Mouse (Mus musculus) CH12F3 (cell line): ENCODE measurements around the gene Gm20388.

ENCODE experiments used
- in situ Hi-C: fragments of 300-500 bp; cut with MboI; formaldehyde crosslinking; loops from 2 replicates; pipeline ENCODE4 v1.14.3; 2020; ENCODE audit warnings: low sequenced_read_pairs

The Gm20388 gene

GRCm38 (mm10) chr8:122217456-122218177 lies 2307.0 kb downstream of the Gm20388 start:
- in situ Hi-C loops, result no loop called here

GRCm38 (mm10) chr8:122223976-122224649 lies 2313.5 kb downstream of the Gm20388 start:
- in situ Hi-C loops, result no loop called here

- in situ Hi-C loops, result no loop called here
Measured at GRCm38 (mm10) chr8:122224650-122225022, 2314.0 kb downstream of the Gm20388 start.

GRCm38 (mm10) chr8:122225446-122225845 lies 2314.8 kb downstream of the Gm20388 start:
- in situ Hi-C loops, result no loop called here

- in situ Hi-C loops, result no loop called here
Measured at GRCm38 (mm10) chr8:122227345-122227744, 2316.7 kb downstream of the Gm20388 start.

GRCm38 (mm10) chr8:122228792-122229575 lies 2318.3 kb downstream of the Gm20388 start:
- in situ Hi-C loops, result no loop called here

GRCm38 (mm10) chr8:122229819-122230711 lies 2319.4 kb downstream of the Gm20388 start:
- in situ Hi-C loops, result no loop called here

- in situ Hi-C loops, result no loop called here
Measured at GRCm38 (mm10) chr8:122230712-122231337, 2320.2 kb downstream of the Gm20388 start.

- in situ Hi-C loops, result no loop called here
Measured at GRCm38 (mm10) chr8:122234055-122234454, 2323.4 kb downstream of the Gm20388 start.

- in situ Hi-C loops, result no loop called here
Measured at GRCm38 (mm10) chr8:122236521-122236920, 2325.9 kb downstream of the Gm20388 start.

- in situ Hi-C loops, result no loop called here
Measured at GRCm38 (mm10) chr8:122238225-122238624, 2327.6 kb downstream of the Gm20388 start.

- in situ Hi-C loops, result no loop called here
Measured at GRCm38 (mm10) chr8:122238731-122239130, 2328.1 kb downstream of the Gm20388 start.

- in situ Hi-C loops, result no loop called here
Measured at GRCm38 (mm10) chr8:122240241-122241026, 2329.8 kb downstream of the Gm20388 start.

- in situ Hi-C loops, result no loop called here
Measured at GRCm38 (mm10) chr8:122243310-122243709, 2332.7 kb downstream of the Gm20388 start.

GRCm38 (mm10) chr8:122245161-122245560 lies 2334.5 kb downstream of the Gm20388 start:
- in situ Hi-C loops, result no loop called here

GRCm38 (mm10) chr8:122246257-122247211 lies 2335.9 kb downstream of the Gm20388 start:
- in situ Hi-C loops, result no loop called here

GRCm38 (mm10) chr8:122251739-122252138 lies 2341.1 kb downstream of the Gm20388 start:
- in situ Hi-C loops, result loop anchor here (5.0 kb wide), 1 partner anchor 79 kb away; no protein-coding TSS in a partner anchor

GRCm38 (mm10) chr8:122252366-122252765 lies 2341.7 kb downstream of the Gm20388 start:
- in situ Hi-C loops, result loop anchor here (5.0 kb wide), 1 partner anchor 80 kb away; no protein-coding TSS in a partner anchor
